Mouse (Mus musculus) gastrocnemius, postnatal 36 days (tissue): ENCODE measurements around the gene Ulk4. TPM values are rescaled to one million over a fixed set of nuclear protein-coding genes. Genes with fewer than 3 reads are reported as not detected.
A peak's percentile ranks its signal among the peaks of the same experiment; 100 is the strongest.

ENCODE experiments used
- DNase-seq, 2 experiments: peaks; one replicate each; pipeline ENCODE4 v3.0.0; 2022
- intact Hi-C: fragments of 180-260 bp; cut with DNase I; formaldehyde crosslinking; loops from one replicate; pipeline ENCODE4 v1.15.1; 2025
- total RNA-seq, 2 experiments: library from RNA; stranded (reverse); gene quantifications; 2 replicates each; pipeline ENCODE4 v1.2.3; 2021

The Ulk4 gene
- total RNA-seq, 2 experiments from 2014 or later, result 0.20 to 0.38 TPM

- intact Hi-C loops, result no loop called here
- DNase-seq, result no peak
These were observed 147.5 kb downstream of the Ulk4 start for GRCm38 (mm10) chr9:121129533-121129932.

- intact Hi-C loops, result no loop called here
- DNase-seq, result no peak
These were observed 148.1 kb downstream of the Ulk4 start for GRCm38 (mm10) chr9:121128934-121129333.

- intact Hi-C loops, result no loop called here
- DNase-seq, result no peak
These were observed 150.0 kb downstream of the Ulk4 start for GRCm38 (mm10) chr9:121127025-121127424.

GRCm38 (mm10) chr9:121124705-121125104, 152.3 kb downstream of the Ulk4 start:
- intact Hi-C loops, result no loop called here
- no peak for DNase-seq

GRCm38 (mm10) chr9:121122039-121122438, 155.0 kb downstream of the Ulk4 start:
- no peak for DNase-seq
- intact Hi-C loops, result no loop called here

- intact Hi-C loops, result no loop called here
- DNase-seq, result no peak
These were observed 159.1 kb downstream of the Ulk4 start for GRCm38 (mm10) chr9:121117936-121118335.

- intact Hi-C loops, result no loop called here
- DNase-seq, result no peak
These were observed 164.9 kb downstream of the Ulk4 start for GRCm38 (mm10) chr9:121112131-121112530.

GRCm38 (mm10) chr9:121108110-121108509, 168.9 kb downstream of the Ulk4 start:
- DNase-seq, result peak; percentile 41 to 48

GRCm38 (mm10) chr9:121107643-121108042, 169.4 kb downstream of the Ulk4 start:
- peak; percentile 51 to 61 for DNase-seq
- intact Hi-C loops, result no loop called here

More at GRCm38 (mm10) chr9:121108110-121108509, 168.9 kb downstream of the Ulk4 start:
- intact Hi-C loops, result no loop called here

GRCm38 (mm10) chr9:121107101-121107500, 169.9 kb downstream of the Ulk4 start:
- intact Hi-C loops, result no loop called here

GRCm38 (mm10) chr9:121101516-121101915, 175.5 kb downstream of the Ulk4 start:
- intact Hi-C loops, result no loop called here
- DNase-seq, result no peak

More at GRCm38 (mm10) chr9:121107101-121107500, 169.9 kb downstream of the Ulk4 start:
- DNase-seq, result no peak

GRCm38 (mm10) chr9:121099453-121099852, 177.5 kb downstream of the Ulk4 start:
- intact Hi-C loops, result loop anchor here (10.0 kb wide), 1 partner anchor 495 kb away; no protein-coding TSS in a partner anchor
- no peak for DNase-seq

- intact Hi-C loops, result loop anchor here (10.0 kb wide), 1 partner anchor 489 kb away; no protein-coding TSS in a partner anchor
These were observed 183.2 kb downstream of the Ulk4 start for GRCm38 (mm10) chr9:121093760-121094159.

GRCm38 (mm10) chr9:121092568-121092967, 184.4 kb downstream of the Ulk4 start:
- intact Hi-C loops, result loop anchor here (10.0 kb wide), 1 partner anchor 488 kb away; no protein-coding TSS in a partner anchor
- no peak for DNase-seq

More at GRCm38 (mm10) chr9:121093760-121094159, 183.2 kb downstream of the Ulk4 start:
- DNase-seq, result no peak

- DNase-seq, result no peak
- intact Hi-C loops, result loop anchor here (10.0 kb wide), 1 partner anchor 486 kb away; no protein-coding TSS in a partner anchor
These were observed 185.8 kb downstream of the Ulk4 start for GRCm38 (mm10) chr9:121091016-121091735.

- no peak for DNase-seq
- intact Hi-C loops, result no loop called here
These were observed 189.3 kb downstream of the Ulk4 start for GRCm38 (mm10) chr9:121087661-121088060.

- DNase-seq, result no peak
- intact Hi-C loops, result no loop called here
These were observed 192.8 kb downstream of the Ulk4 start for GRCm38 (mm10) chr9:121084191-121084590.

GRCm38 (mm10) chr9:121080834-121081233, 196.2 kb downstream of the Ulk4 start:
- DNase-seq, result no peak
- intact Hi-C loops, result no loop called here

GRCm38 (mm10) chr9:121080413-121080812, 196.6 kb downstream of the Ulk4 start:
- DNase-seq, result no peak
- intact Hi-C loops, result no loop called here

GRCm38 (mm10) chr9:121079388-121080088, 197.5 kb downstream of the Ulk4 start:
- intact Hi-C loops, result no loop called here
- DNase-seq, result no peak

GRCm38 (mm10) chr9:121076291-121076690, 200.7 kb downstream of the Ulk4 start:
- intact Hi-C loops, result no loop called here

More at GRCm38 (mm10) chr9:121076291-121076690, 200.7 kb downstream of the Ulk4 start:
- DNase-seq, result no peak
